Mouse (Mus musculus) inflammation-experienced regulatory T-cells, adult 6 months (primary cell): Measurements from ENCODE around the gene Isg20. TPM values are rescaled to one million over a fixed set of nuclear protein-coding genes. Genes with fewer than 3 reads are reported as not detected.

Experiments
- ATAC-seq: one replicate; pipeline ENCODE4 v1.8.0; 2017
- polyA plus RNA-seq, 3 experiments: library from polyadenylated mRNA; unstranded; fragments of 100-300 nt; shearing (Covaris generic); gene quantifications; one replicate each; pipeline ENCODE4 v1.2.1; 2017

Gene Isg20
- polyA plus RNA-seq, 3 experiments from 2014 or later: 89.9 to 95.8 (median 92.5) TPM

GRCm38 (mm10) chr7:78963891-78964290, 50.7 kb downstream of the Isg20 start:
- ATAC-seq: no peak

Other genes with a start within 250 kb of the Isg20 start
- 10 to 100 TPM in 2 of 3 experiments, 1 to 10 TPM in 1; 9.2 to 15.0 (median 13.5) TPM for gene Ntrk3, start 175.4 kb upstream of the Isg20 start, polyA plus RNA-seq
- 10 to 100 TPM; 54.8 to 58.3 (median 57.1) TPM for gene Mrps11, start 130.3 kb upstream of the Isg20 start, polyA plus RNA-seq
- gene Mrpl46, start 129.9 kb upstream of the Isg20 start, polyA plus RNA-seq: 10 to 100 TPM; 71.8 to 77.0 (median 73.2) TPM
- 10 to 100 TPM in 2 of 3 experiments, 1 to 10 TPM in 1; 9.4 to 18.9 (median 16.1) TPM for gene Det1, start 66.2 kb upstream of the Isg20 start, polyA plus RNA-seq
- gene Aen, start 17.6 kb upstream of the Isg20 start, polyA plus RNA-seq: 10 to 100 TPM; 21.2 to 26.0 (median 21.2) TPM
- not detected for gene Acan, start 140.1 kb downstream of the Isg20 start, polyA plus RNA-seq
- gene Hapln3, start 217.6 kb downstream of the Isg20 start, polyA plus RNA-seq: not detected
- 10 to 100 TPM; 16.7 to 18.5 (median 18.4) TPM for gene Mfge8, start 235.6 kb downstream of the Isg20 start, polyA plus RNA-seq